8 mouse cellular contexts compared by ENCODE assay signal in the genomic region with DNA sequence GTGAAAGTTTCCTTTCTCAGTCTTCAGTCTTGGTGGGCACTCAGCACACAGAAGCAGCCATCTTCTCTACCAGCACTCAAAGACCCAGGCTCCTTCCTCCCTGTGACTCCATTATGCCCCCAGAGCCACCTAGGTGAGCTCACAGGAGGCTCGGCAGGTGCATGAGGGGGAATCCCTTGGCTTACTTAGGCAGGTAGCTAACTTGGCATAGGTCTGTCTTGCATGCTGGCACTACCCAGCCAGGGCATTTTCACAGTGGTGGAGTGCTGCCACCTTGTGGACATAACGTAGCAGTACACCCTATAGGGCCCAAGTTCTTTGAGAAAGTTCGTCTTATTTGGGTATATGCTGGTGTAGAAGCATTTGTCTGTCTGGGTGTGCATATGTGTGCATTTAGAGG. TPM values are rescaled to one million over a fixed set of nuclear protein-coding genes. Genes with fewer than 3 reads are reported as not detected.
A peak's percentile ranks its signal among the peaks of the same experiment; 100 is the strongest.
DNase-seq lines count a peak whose midpoint lies in the region; ATAC-seq lines count a peak whose summit lies in the region.

No protein-coding gene starts in this region.

- peak; percentile 54 for DNase-seq in heart, adult 8-10 months (ENCODE audit: low spot score)
- peak; percentile 49 for DNase-seq in cerebellum, adult 9-10 months
- DNase-seq in frontal cortex, adult 2 months (ENCODE audit: extremely low spot score in 1 of 2, low spot score in 1 of 2) = peak; percentile 68 to 87
- DNase-seq in left cerebral cortex, postnatal 14 days (ENCODE audit: low spot score in 2 of 2) = peak; percentile 78 to 82
- DNase-seq in spleen, postnatal 4 days (ENCODE audit: low spot score in 2 of 2) = peak; percentile 37 to 72

- H3K4me1 ChIP-seq in heart, embryonic 11.5 days (ENCODE audit: control insufficient read depth, insufficient read depth, low read length) = no peaks in the 10 kb centered on the region
- no peaks in the 10 kb centered on the region for H3K4me1 ChIP-seq in intestine, embryonic 15.5 days (replicated peaks)
- H3K4me1 ChIP-seq in midbrain, embryonic 16.5 days (ENCODE audit: control insufficient read depth, insufficient read depth, low read length) = no peaks in the 10 kb centered on the region

- H3K27ac ChIP-seq in heart, embryonic 11.5 days (ENCODE audit: low read depth, low read length) = no peak overlapping the region
- no peak overlapping the region for H3K27ac ChIP-seq in intestine, embryonic 15.5 days
- no peak overlapping the region for H3K27ac ChIP-seq in midbrain, embryonic 16.5 days (ENCODE audit: low read length)

- ATAC-seq in heart, embryonic 11.5 days (replicated peaks; ENCODE audit: insufficient number of reproducible peaks, low FRiP score, low TSS enrichment) = no peak
- ATAC-seq in intestine, embryonic 15.5 days = peak; percentile 53
- peak; percentile 73 for ATAC-seq in midbrain, embryonic 16.5 days

- H3K4me3 ChIP-seq in heart, embryonic 11.5 days (ENCODE audit: low read depth, low read length) = no peak overlapping the region
- H3K4me3 ChIP-seq in intestine, embryonic 15.5 days (replicated peaks) = no peak overlapping the region
- no peak overlapping the region for H3K4me3 ChIP-seq in midbrain, embryonic 16.5 days (ENCODE audit: low read depth, low read length)

- H3K9me3 ChIP-seq in heart, embryonic 11.5 days (replicated peaks; ENCODE audit: control insufficient read depth, low read length) = no peaks in the 10 kb centered on the region
- no peaks in the 10 kb centered on the region for H3K9me3 ChIP-seq in intestine, embryonic 15.5 days
- no peaks in the 10 kb centered on the region for H3K9me3 ChIP-seq in midbrain, embryonic 16.5 days (replicated peaks; ENCODE audit: control insufficient read depth, low read length, poor library complexity, severe bottlenecking)

- H3K27me3 ChIP-seq in heart, embryonic 11.5 days (ENCODE audit: control insufficient read depth, insufficient read depth, low read length) = peaks cover 7% of the 10 kb centered on the region; the same call in 1 of the 2 replicates
- H3K27me3 ChIP-seq in intestine, embryonic 15.5 days (replicated peaks) = no peaks in the 10 kb centered on the region; the same call in 1 of the 2 replicates
- H3K27me3 ChIP-seq in midbrain, embryonic 16.5 days (ENCODE audit: control insufficient read depth, insufficient read depth, low read depth, low read length) = no peaks in the 10 kb centered on the region; the same call in 1 of the 2 replicates

- H3K36me3 ChIP-seq in heart, embryonic 11.5 days (ENCODE audit: control insufficient read depth, insufficient read depth, low read length) = no peaks in the 10 kb centered on the region
- H3K36me3 ChIP-seq in intestine, embryonic 15.5 days = no peaks in the 10 kb centered on the region
- H3K36me3 ChIP-seq in midbrain, embryonic 16.5 days (ENCODE audit: control insufficient read depth, insufficient read depth, low read length) = no peaks in the 10 kb centered on the region

- 13% methylated on average over 3 of the region's 3 CpGs for WGBS in heart, embryonic 11.5 days (ENCODE audit: insufficient replicate concordance)
- WGBS in intestine, embryonic 15.5 days = 12% methylated on average over 3 of the region's 3 CpGs
- WGBS in midbrain, embryonic 16.5 days = 4% methylated on average over 3 of the region's 3 CpGs

- no peak overlapping the region for H3K9ac ChIP-seq in heart, embryonic 11.5 days (ENCODE audit: low read depth, low read length)
- no peak overlapping the region for H3K9ac ChIP-seq in intestine, embryonic 15.5 days
- no peak overlapping the region for H3K9ac ChIP-seq in midbrain, embryonic 16.5 days (ENCODE audit: low read depth, low read length)

- H3K4me2 ChIP-seq in heart, embryonic 11.5 days = no peak overlapping the region
- H3K4me2 ChIP-seq in intestine, embryonic 15.5 days (replicated peaks) = no peak overlapping the region
- no peak overlapping the region for H3K4me2 ChIP-seq in midbrain, embryonic 16.5 days (ENCODE audit: low read length)

- intact Hi-C loops in left cerebral cortex, postnatal 14 days (cut with DNase I) = loop anchor here (1.0 kb wide), 1 partner anchor 223 kb away; no protein-coding TSS in a partner anchor

RNA-seq across cellular contexts. Expression of gene Rxrg, which starts 38.8 kb away (rescaled TPM):
- total RNA-seq in heart, adult 8-10 months (2022) = 10 to 100 TPM; 62.7 to 85.3 (median 66.2) TPM
- 2.2 and 3.4 TPM in 2 replicates for polyA plus RNA-seq in heart, embryonic 11.5 days (2014; fragmentation: Nextera tagmentation; extraction: Ambion mirVana)
- 11.7 and 12.6 TPM in 2 replicates for polyA plus RNA-seq in frontal cortex, adult 2 months (2012; rRNA removed)
- 1.4 and 2.2 TPM in 2 replicates for polyA plus RNA-seq in intestine, embryonic 15.5 days (2015; fragmentation: Nextera tagmentation; extraction: Ambion mirVana)
- 1 to 10 TPM; 6.9 to 7.8 TPM for total RNA-seq in left cerebral cortex, postnatal 14 days (2021)
- polyA plus RNA-seq in midbrain, embryonic 16.5 days (2015; fragmentation: Nextera tagmentation; extraction: Ambion mirVana) = 8.8 and 10.9 TPM in 2 replicates

RNA-seq across cellular contexts. Expression of gene Lmx1a, which starts 52.1 kb away (rescaled TPM):
- not detected for total RNA-seq in heart, adult 8-10 months (2022)
- polyA plus RNA-seq in heart, embryonic 11.5 days (2014; fragmentation: Nextera tagmentation; extraction: Ambion mirVana) = 4.3 and 6.1 TPM in 2 replicates
- polyA plus RNA-seq in frontal cortex, adult 2 months (2012; rRNA removed) = not detected in 2 replicates
- 0.42 and 0.44 TPM in 2 replicates for polyA plus RNA-seq in intestine, embryonic 15.5 days (2015; fragmentation: Nextera tagmentation; extraction: Ambion mirVana)
- not detected for total RNA-seq in left cerebral cortex, postnatal 14 days (2021)
- polyA plus RNA-seq in midbrain, embryonic 16.5 days (2015; fragmentation: Nextera tagmentation; extraction: Ambion mirVana) = 5.9 and 8.4 TPM in 2 replicates
